Mouse (Mus musculus) E14TG2a.4 (cell line): ENCODE measurements around the gene Acot5.
A peak's percentile ranks its signal among the peaks of the same experiment; 100 is the strongest.
"Not testable (repeated sequence)": the region's sequence is repeated elsewhere in the genome, so short reads cannot be mapped to it uniquely, and the experiment has no call there.

Source experiments
- H3K27me3 ChIP-seq: 2 replicates; pipeline ENCODE4 v1.6.1; 2014; ENCODE audit warnings: low read length, control low read depth; ENCODE audit not compliant: insufficient read depth
- H3K36me3 ChIP-seq: 2 replicates; pipeline ENCODE4 v1.6.1; 2014; ENCODE audit warnings: low read length, control low read depth; ENCODE audit not compliant: insufficient read depth
- H3K4me1 ChIP-seq: replicated peaks from 2 replicates; pipeline ENCODE4 v1.6.1; 2014; ENCODE audit warnings: low read depth, low read length, control low read depth
- H3K4me3 ChIP-seq: replicated peaks from 2 replicates; pipeline ENCODE4 v1.5.1; 2014; ENCODE audit warnings: mild to moderate bottlenecking, low read length
- H3K9me3 ChIP-seq: 2 replicates; pipeline ENCODE4 v1.6.1; 2014; ENCODE audit warnings: low read length, control low read depth
- CTCF ChIP-seq: conservative IDR thresholded peaks from 2 replicates; pipeline ENCODE4 v1.5.1; 2014; ENCODE audit warnings: low read length
- NANOG ChIP-seq: IDR thresholded peaks from 2 replicates; pipeline ENCODE4 v1.6.1; 2014; ENCODE audit warnings: borderline replicate concordance, low read length, mixed read lengths
- POU5F1 ChIP-seq: IDR thresholded peaks from 2 replicates; pipeline ENCODE4 v1.6.1; 2014; ENCODE audit warnings: low read length, borderline replicate concordance

The Acot5 gene

GRCm38 (mm10) chr12:84053173-84053572, 16.0 kb upstream of the Acot5 start:
- no peaks in the 10 kb centered on the region for H3K36me3 ChIP-seq

GRCm38 (mm10) chr12:84053679-84054391, 15.3 kb upstream of the Acot5 start:
- Histone ChIP-seq H3K27me3 (peaks cover 42% of the 10 kb centered on the region), H3K36me3 (no peaks in the 10 kb centered on the region), H3K9me3 (peaks cover 4% of the 10 kb centered on the region), H3K4me3 (peak overlapping the region; percentile 76), H3K4me1 (peaks cover 45% of the 10 kb centered on the region)
- no peak for TF ChIP-seq NANOG
- TF ChIP-seq CTCF = no peak
- no peak for TF ChIP-seq POU5F1

More at GRCm38 (mm10) chr12:84053173-84053572, 16.0 kb upstream of the Acot5 start:
- TF ChIP-seq CTCF = no peak
- no peak for TF ChIP-seq POU5F1
- no peak for TF ChIP-seq NANOG
- Histone ChIP-seq H3K4me1 (peaks cover 45% of the 10 kb centered on the region), H3K9me3 (peaks cover 11% of the 10 kb centered on the region), H3K4me3 (peak overlapping the region; percentile 76), H3K27me3 (peaks cover 42% of the 10 kb centered on the region)

- Histone ChIP-seq H3K9me3 (0 out of 2 replicates have a peak, but pooled peaks cover 2% of the 10 kb centered on the region), H3K4me1 (peaks cover 13% of the 10 kb centered on the region), H3K4me3 (no peak overlapping the region), H3K27me3 (peaks cover 20% of the 10 kb centered on the region), H3K36me3 (no peaks in the 10 kb centered on the region)
- TF ChIP-seq CTCF (peak; percentile 67), POU5F1 (no peak)
Measured at GRCm38 (mm10) chr12:84060946-84061345, 8.2 kb upstream of the Acot5 start.

- Histone ChIP-seq H3K27me3 (peaks cover 27% of the 10 kb centered on the region), H3K4me3 (peak overlapping the region; percentile 54), H3K36me3 (no peaks in the 10 kb centered on the region), H3K9me3 (0 out of 2 replicates have a peak, but pooled peaks cover 2% of the 10 kb centered on the region), H3K4me1 (peaks cover 11% of the 10 kb centered on the region)
- TF ChIP-seq NANOG (no peak), POU5F1 (no peak), CTCF (no peak)
Measured at GRCm38 (mm10) chr12:84062336-84062735, 6.8 kb upstream of the Acot5 start.

GRCm38 (mm10) chr12:84063228-84063627, 5.9 kb upstream of the Acot5 start:
- TF ChIP-seq POU5F1 = no peak
- TF ChIP-seq NANOG = no peak
- peak; percentile 62 for TF ChIP-seq CTCF
- Histone ChIP-seq H3K4me1 (peaks cover 11% of the 10 kb centered on the region), H3K36me3 (no peaks in the 10 kb centered on the region)

GRCm38 (mm10) chr12:84063833-84064232, 5.3 kb upstream of the Acot5 start:
- no peaks in the 10 kb centered on the region for H3K36me3 ChIP-seq
- 0 out of 2 replicates have a peak, but pooled peaks cover 2% of the 10 kb centered on the region for H3K9me3 ChIP-seq
- no peak for TF ChIP-seq CTCF
- no peak for TF ChIP-seq POU5F1
- TF ChIP-seq NANOG = no peak
- peaks cover 34% of the 10 kb centered on the region for H3K27me3 ChIP-seq
- peaks cover 11% of the 10 kb centered on the region for H3K4me1 ChIP-seq
- H3K4me3 ChIP-seq = no peak overlapping the region

More at GRCm38 (mm10) chr12:84063228-84063627, 5.9 kb upstream of the Acot5 start:
- Histone ChIP-seq H3K4me3 (no peak overlapping the region), H3K27me3 (peaks cover 28% of the 10 kb centered on the region), H3K9me3 (0 out of 2 replicates have a peak, but pooled peaks cover 2% of the 10 kb centered on the region)

- TF ChIP-seq POU5F1 (no peak), NANOG (no peak), CTCF (no peak)
- Histone ChIP-seq H3K36me3 (no peaks in the 10 kb centered on the region), H3K4me1 (peaks cover 11% of the 10 kb centered on the region), H3K4me3 (no peak overlapping the region), H3K9me3 (0 out of 2 replicates have a peak, but pooled peaks cover 2% of the 10 kb centered on the region), H3K27me3 (peaks cover 40% of the 10 kb centered on the region)
Measured at GRCm38 (mm10) chr12:84064621-84065020, 4.5 kb upstream of the Acot5 start.

- Histone ChIP-seq H3K27me3 (peaks cover 51% of the 10 kb centered on the region), H3K4me3 (no peak overlapping the region), H3K36me3 (no peaks in the 10 kb centered on the region), H3K9me3 (0 out of 2 replicates have a peak, but pooled peaks cover 2% of the 10 kb centered on the region), H3K4me1 (no peaks in the 10 kb centered on the region; the same call in 1 of the 2 replicates)
- TF ChIP-seq CTCF (no peak), POU5F1 (no peak), NANOG (no peak)
Measured at GRCm38 (mm10) chr12:84067752-84068151, 1.4 kb upstream of the Acot5 start.

- no peaks in the 10 kb centered on the region for H3K36me3 ChIP-seq
- no peak overlapping the region for H3K4me3 ChIP-seq
- no peaks in the 10 kb centered on the region; the same call in 1 of the 2 replicates for H3K4me1 ChIP-seq
- H3K9me3 ChIP-seq = no peaks in the 10 kb centered on the region
- TF ChIP-seq CTCF = no peak
- H3K27me3 ChIP-seq = peaks cover 51% of the 10 kb centered on the region
Measured at GRCm38 (mm10) chr12:84068296-84068695, 829 bp upstream of the Acot5 start.

GRCm38 (mm10) chr12:84069582-84069981, 457 bp downstream of the Acot5 start:
- Histone ChIP-seq H3K4me3 (peak overlapping the region; percentile 77), H3K27me3 (peaks cover 49% of the 10 kb centered on the region)
- H3K4me1 ChIP-seq, H3K9me3 ChIP-seq, H3K36me3 ChIP-seq: not testable (repeated sequence)
